Mouse (Mus musculus) gastrocnemius, postnatal 10 days (tissue): ENCODE measurements around the gene Oas1h. TPM values are rescaled to one million over a fixed set of nuclear protein-coding genes. Genes with fewer than 3 reads are reported as not detected.
"Not testable (repeated sequence)": the region's sequence is repeated elsewhere in the genome, so short reads cannot be mapped to it uniquely, and the experiment has no call there.

Source experiments
- DNase-seq: peaks from one replicate; pipeline ENCODE4 v3.0.0; 2021; ENCODE audit warnings: mixed read lengths
- total RNA-seq, 2 experiments: library from RNA; stranded (reverse); gene quantifications; 2 replicates each; pipeline ENCODE4 v1.2.3; 2021

Oas1h gene
- total RNA-seq, 2 experiments from 2014 or later, result not detected

- DNase-seq, result not testable (repeated sequence)
Measured at GRCm38 (mm10) chr5:120887413-120887812, 26.2 kb downstream of the Oas1h start, which contains the start of gene Oas1g. TSS of gene Oas1g (minus strand) at chr5:120887613.

GRCm38 (mm10) chr5:120887831-120888230 is 26.6 kb downstream of the Oas1h start:
- no peak for DNase-seq

- DNase-seq, result not testable (repeated sequence)
Measured at GRCm38 (mm10) chr5:120888294-120888815, 27.1 kb downstream of the Oas1h start.

- DNase-seq, result no peak
Measured at GRCm38 (mm10) chr5:120890026-120890425, 28.8 kb downstream of the Oas1h start.

GRCm38 (mm10) chr5:120890991-120891390 is 29.8 kb downstream of the Oas1h start:
- DNase-seq, result no peak

- DNase-seq, result not testable (repeated sequence)
Measured at GRCm38 (mm10) chr5:120891566-120892242, 30.5 kb downstream of the Oas1h start.

- DNase-seq, result no peak
Measured at GRCm38 (mm10) chr5:120892243-120892660, 31.0 kb downstream of the Oas1h start.

- DNase-seq, result not testable (repeated sequence)
Measured at GRCm38 (mm10) chr5:120893866-120894265, 32.6 kb downstream of the Oas1h start.

- DNase-seq, result not testable (repeated sequence)
Measured at GRCm38 (mm10) chr5:120894692-120895091, 33.5 kb downstream of the Oas1h start.

GRCm38 (mm10) chr5:120895231-120895900 is 34.1 kb downstream of the Oas1h start:
- DNase-seq, result no peak

- DNase-seq, result no peak
Measured at GRCm38 (mm10) chr5:120898307-120898706, 37.1 kb downstream of the Oas1h start.

- no peak for DNase-seq
Measured at GRCm38 (mm10) chr5:120898726-120899125, 37.5 kb downstream of the Oas1h start.

GRCm38 (mm10) chr5:120900666-120901065 is 39.4 kb downstream of the Oas1h start:
- no peak for DNase-seq

GRCm38 (mm10) chr5:120902056-120902455 is 40.8 kb downstream of the Oas1h start:
- no peak for DNase-seq

- DNase-seq, result not testable (repeated sequence)
Measured at GRCm38 (mm10) chr5:120906791-120907733, 45.8 kb downstream of the Oas1h start, which contains the start of gene Oas1a. TSS of gene Oas1a (minus strand) at chr5:120907521.

- DNase-seq, result no peak
Measured at GRCm38 (mm10) chr5:120908196-120908920, 47.1 kb downstream of the Oas1h start.

GRCm38 (mm10) chr5:120914204-120914603 is 53.0 kb downstream of the Oas1h start, which contains the start of gene Oas1d:
TSS of gene Oas1d (plus strand) at chr5:120914536.
- DNase-seq, result not testable (repeated sequence)

GRCm38 (mm10) chr5:120919156-120919935 is 58.1 kb downstream of the Oas1h start:
- not testable (repeated sequence) for DNase-seq

- no peak for DNase-seq
Measured at GRCm38 (mm10) chr5:120920296-120920695, 59.1 kb downstream of the Oas1h start.
